Mouse (Mus musculus) embryonic facial prominence, embryonic 14.5 days (tissue): ENCODE measurements around the gene Slc10a7. TPM values are rescaled to one million over a fixed set of nuclear protein-coding genes. Genes with fewer than 3 reads are reported as not detected.

Experiments
- ATAC-seq: fragments of 200-750 bp; cut with Nextera tagmentation; 2 replicates; pipeline ENCODE4 v1.8.0; 2017; ENCODE audit warnings: low read depth, moderate number of reproducible peaks, moderate TSS enrichment
- DNase-seq: peaks from one replicate; pipeline ENCODE4 v3.0.0-alpha.2; 2015; ENCODE audit warnings: low spot score
- H3K27ac ChIP-seq: fragments of 300-500 bp; sonication (generic); replicated peaks from 2 replicates; pipeline ENCODE4 v1.5.1; 2014; ENCODE audit warnings: low read depth, mild to moderate bottlenecking, low read length, moderate library complexity
- H3K27me3 ChIP-seq: fragments of 300-500 bp; sonication (generic); replicated peaks from 2 replicates; pipeline ENCODE4 v1.6.1; 2014; ENCODE audit warnings: low read length; ENCODE audit not compliant: control insufficient read depth, insufficient read depth
- H3K36me3 ChIP-seq: fragments of 300-500 bp; sonication (generic); 2 replicates; pipeline ENCODE4 v1.6.1; 2014; ENCODE audit warnings: low read length, mixed read lengths; ENCODE audit not compliant: control insufficient read depth, insufficient read depth
- H3K4me1 ChIP-seq: fragments of 300-500 bp; sonication (generic); 2 replicates; pipeline ENCODE4 v1.6.1; 2014; ENCODE audit warnings: antibody characterized with exemption, low read length; ENCODE audit not compliant: control insufficient read depth, insufficient read depth
- H3K4me2 ChIP-seq: fragments of 300-500 bp; sonication (generic); 2 replicates; pipeline ENCODE4 v1.6.1; 2014; ENCODE audit warnings: low read depth, mild to moderate bottlenecking, low read length, moderate library complexity, mixed read lengths
- H3K4me3 ChIP-seq: fragments of 300-500 bp; sonication (generic); 2 replicates; pipeline ENCODE4 v1.5.1; 2014; ENCODE audit warnings: low read depth, mild to moderate bottlenecking, low read length
- H3K9ac ChIP-seq: fragments of 300-500 bp; sonication (generic); 2 replicates; pipeline ENCODE4 v1.6.1; 2014; ENCODE audit warnings: low read depth, mild to moderate bottlenecking, low read length, moderate library complexity, mixed read lengths
- H3K9me3 ChIP-seq: fragments of 300-500 bp; sonication (generic); 2 replicates; pipeline ENCODE4 v1.6.1; 2016; ENCODE audit warnings: low read length; ENCODE audit not compliant: control insufficient read depth
- WGBS: fragments of 180-500 bp; shearing (Covaris S2); extraction: QIAGEN DNeasy Blood & Tissue Kit; methylation state at CpG from one replicate; pipeline ENCODE4 v1.1.7; 2014; 5-methylcytosine and 5-hydroxymethylcytosine counted together
- polyA plus RNA-seq: library from polyadenylated mRNA; unstranded; fragments of >200 nt; fragmentation: Nextera tagmentation; extraction: Ambion mirVana; gene quantifications from 2 replicates; pipeline ENCODE4 v1.2.1, GENCODE M21; 2014

Slc10a7 gene
- polyA plus RNA-seq, 1 experiment from 2014 or later = 13.6 TPM

DNA sequence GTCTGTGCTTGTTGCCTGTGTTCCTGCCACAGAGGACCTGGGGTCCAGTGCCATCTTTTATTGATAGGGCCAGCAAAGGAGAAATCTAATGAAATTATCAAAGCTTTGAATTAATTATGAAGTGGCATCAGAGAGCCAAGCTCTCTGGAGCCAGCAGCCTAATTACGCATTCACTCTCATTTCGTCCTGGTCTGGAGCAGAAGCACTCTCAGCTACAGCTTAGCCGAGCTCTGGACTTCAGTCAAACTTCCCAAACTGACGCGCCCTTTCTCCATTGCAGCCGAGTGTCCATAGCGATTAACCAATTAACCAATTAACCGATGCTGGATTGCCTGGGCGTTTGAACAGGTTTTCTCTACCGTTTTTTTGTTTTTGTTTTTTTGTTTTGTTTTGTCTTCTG lies 68.4 kb downstream of the Slc10a7 start:
- WGBS = 45% methylated on average over 10 of the region's 10 CpGs
- no peaks in the 10 kb centered on the region for H3K36me3 ChIP-seq
- H3K27ac ChIP-seq = no peak overlapping the region
- no peak overlapping the region for H3K9ac ChIP-seq
- no peaks in the 10 kb centered on the region for H3K9me3 ChIP-seq
- H3K4me2 ChIP-seq = no peak overlapping the region
- ATAC-seq (no peak), DNase-seq (no peak)
- H3K27me3 ChIP-seq = no peaks in the 10 kb centered on the region
- no peak overlapping the region for H3K4me3 ChIP-seq
- no peaks in the 10 kb centered on the region for H3K4me1 ChIP-seq

- Histone ChIP-seq H3K27ac (no peak overlapping the region), H3K9ac (no peak overlapping the region), H3K9me3 (no peaks in the 10 kb centered on the region), H3K4me3 (no peak overlapping the region), H3K36me3 (no peaks in the 10 kb centered on the region), H3K4me2 (no peak overlapping the region), H3K4me1 (no peaks in the 10 kb centered on the region), H3K27me3 (no peaks in the 10 kb centered on the region)
- WGBS = 76% methylated on average over 3 of the region's 3 CpGs
- ATAC-seq (no peak), DNase-seq (no peak)
Observed at GRCm38 (mm10) chr8:78578036-78578435, 68.9 kb downstream of the Slc10a7 start.

- Histone ChIP-seq H3K36me3 (no peaks in the 10 kb centered on the region), H3K27me3 (no peaks in the 10 kb centered on the region), H3K9me3 (no peaks in the 10 kb centered on the region), H3K9ac (no peak overlapping the region), H3K27ac (no peak overlapping the region), H3K4me1 (no peaks in the 10 kb centered on the region), H3K4me2 (no peak overlapping the region), H3K4me3 (no peak overlapping the region)
- DNase-seq (no peak), ATAC-seq (no peak)
- 71% methylated on average over 5 of the region's 5 CpGs for WGBS
Observed at GRCm38 (mm10) chr8:78584011-78584776, 75.0 kb downstream of the Slc10a7 start.

DNA sequence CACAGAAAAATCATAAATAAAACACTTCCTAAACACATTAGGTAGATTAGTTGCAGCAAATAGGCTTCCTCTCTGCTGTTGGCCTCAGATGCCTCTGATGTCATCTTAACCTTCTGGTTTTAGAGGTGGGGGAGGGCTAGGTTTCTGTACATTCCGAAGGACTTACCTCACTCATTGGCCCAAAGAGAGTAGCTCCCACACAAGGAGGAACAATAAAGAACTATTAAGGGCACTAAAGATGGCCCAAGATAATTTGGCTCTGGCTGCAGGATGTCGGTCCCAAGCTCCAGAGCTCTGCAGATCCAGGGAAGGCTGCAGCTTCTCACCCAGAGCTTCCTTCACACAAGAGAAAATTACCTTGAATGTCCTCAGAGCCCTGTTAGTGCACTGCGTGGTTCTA lies 75.7 kb downstream of the Slc10a7 start:
- Histone ChIP-seq H3K27me3 (no peaks in the 10 kb centered on the region), H3K4me1 (no peaks in the 10 kb centered on the region), H3K9ac (no peak overlapping the region), H3K4me3 (no peak overlapping the region), H3K9me3 (no peaks in the 10 kb centered on the region), H3K4me2 (no peak overlapping the region), H3K36me3 (no peaks in the 10 kb centered on the region), H3K27ac (no peak overlapping the region)
- DNase-seq = peak; percentile 35
- no peak; the same call in 1 of the 2 replicates for ATAC-seq
- WGBS = 54% methylated on average over 3 of the region's 3 CpGs

DNA sequence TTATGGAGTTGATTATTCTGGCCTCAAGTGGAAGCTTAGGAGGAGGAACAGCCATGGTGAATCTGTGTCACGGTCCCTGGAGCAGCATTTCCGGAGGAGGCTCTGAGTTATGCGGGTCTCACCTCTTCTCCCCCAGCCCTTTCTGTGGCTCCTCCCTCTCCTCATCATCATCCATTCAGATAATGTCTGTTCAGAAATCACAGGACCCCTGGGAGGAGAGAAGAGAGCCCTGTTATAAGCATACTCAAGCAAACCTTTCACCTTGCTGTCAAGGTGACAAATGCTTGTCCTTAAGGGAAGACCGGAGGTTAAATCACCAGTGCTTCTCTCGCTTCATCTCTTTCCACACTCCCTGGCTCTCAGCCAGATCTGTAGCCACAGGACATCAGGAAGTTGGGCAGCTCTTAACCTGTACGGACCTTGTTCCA lies 86.3 kb downstream of the Slc10a7 start:
- 50% methylated on average over 6 of the region's 6 CpGs for WGBS
- Histone ChIP-seq H3K9me3 (no peaks in the 10 kb centered on the region), H3K4me1 (no peaks in the 10 kb centered on the region), H3K4me3 (no peak overlapping the region), H3K27me3 (no peaks in the 10 kb centered on the region), H3K27ac (no peak overlapping the region), H3K9ac (no peak overlapping the region), H3K36me3 (no peaks in the 10 kb centered on the region), H3K4me2 (no peak overlapping the region)
- DNase-seq = no peak
- no peak for ATAC-seq

GRCm38 (mm10) chr8:78598237-78598636 lies 89.1 kb downstream of the Slc10a7 start:
- no peaks in the 10 kb centered on the region for H3K27me3 ChIP-seq
- H3K4me3 ChIP-seq = no peak overlapping the region
- H3K4me2 ChIP-seq = no peak overlapping the region
- H3K36me3 ChIP-seq = no peaks in the 10 kb centered on the region
- no peaks in the 10 kb centered on the region for H3K9me3 ChIP-seq
- no peak overlapping the region for H3K9ac ChIP-seq
- H3K4me1 ChIP-seq = no peaks in the 10 kb centered on the region
- ATAC-seq (peak; percentile 57; the same call in 1 of the 2 replicates), DNase-seq (peak; percentile 54)
- no peak overlapping the region for H3K27ac ChIP-seq
- WGBS = 37% methylated on average over 3 of the region's 3 CpGs

- no peak overlapping the region for H3K4me2 ChIP-seq
- no peaks in the 10 kb centered on the region for H3K27me3 ChIP-seq
- H3K36me3 ChIP-seq = peaks cover 18% of the 10 kb centered on the region; the same call in 1 of the 2 replicates
- no peak overlapping the region for H3K27ac ChIP-seq
- WGBS = 92% methylated on average over 5 of the region's 5 CpGs
- H3K4me3 ChIP-seq = no peak overlapping the region
- DNase-seq (no peak), ATAC-seq (no peak)
- no peak overlapping the region for H3K9ac ChIP-seq
- H3K9me3 ChIP-seq = 0 out of 2 replicates have a peak, but pooled peaks cover 2% of the 10 kb centered on the region
- H3K4me1 ChIP-seq = no peaks in the 10 kb centered on the region
Observed at GRCm38 (mm10) chr8:78603084-78603483, 93.9 kb downstream of the Slc10a7 start.

GRCm38 (mm10) chr8:78604426-78604825 lies 95.3 kb downstream of the Slc10a7 start:
- no peak overlapping the region for H3K4me2 ChIP-seq
- 0 out of 2 replicates have a peak, but pooled peaks cover 5% of the 10 kb centered on the region for H3K9me3 ChIP-seq
- no peaks in the 10 kb centered on the region for H3K27me3 ChIP-seq
- H3K4me1 ChIP-seq = no peaks in the 10 kb centered on the region
- peaks cover 18% of the 10 kb centered on the region; the same call in 1 of the 2 replicates for H3K36me3 ChIP-seq
- no peak overlapping the region for H3K9ac ChIP-seq
- no peak for ATAC-seq
- H3K27ac ChIP-seq = no peak overlapping the region
- no peak for DNase-seq
- 86% methylated on average over 9 of the region's 9 CpGs for WGBS
- H3K4me3 ChIP-seq = no peak overlapping the region

DNA sequence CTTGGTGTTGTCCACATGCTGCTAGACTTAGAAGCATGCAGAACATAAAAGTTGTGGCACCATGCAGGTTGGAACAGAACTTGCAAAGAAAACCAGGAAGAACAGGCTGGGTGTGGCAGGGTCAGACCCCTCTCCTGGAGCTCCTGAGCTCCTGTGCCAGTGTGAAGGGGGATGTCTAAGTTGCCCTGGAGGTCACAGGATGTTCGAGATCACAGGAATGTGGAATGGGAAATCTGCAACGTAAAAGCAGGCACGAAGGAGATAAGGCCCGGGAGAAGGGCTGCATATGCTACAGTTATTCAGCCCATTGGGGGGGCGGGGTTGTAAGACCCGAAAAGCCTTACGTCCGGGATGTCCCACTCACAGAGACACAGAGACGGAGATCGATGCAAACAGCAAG lies 100.2 kb downstream of the Slc10a7 start:
- 0 out of 2 replicates have a peak, but pooled peaks cover 5% of the 10 kb centered on the region for H3K9me3 ChIP-seq
- H3K36me3 ChIP-seq = peaks cover 16% of the 10 kb centered on the region; the same call in 1 of the 2 replicates
- H3K9ac ChIP-seq = no peak overlapping the region
- H3K27ac ChIP-seq = no peak overlapping the region
- 82% methylated on average over 10 of the region's 10 CpGs for WGBS
- H3K4me3 ChIP-seq = no peak overlapping the region
- ATAC-seq (no peak), DNase-seq (no peak)
- H3K4me1 ChIP-seq = no peaks in the 10 kb centered on the region
- no peaks in the 10 kb centered on the region for H3K27me3 ChIP-seq
- H3K4me2 ChIP-seq = no peak overlapping the region
